Mouse (Mus musculus): Measurements from ENCODE around the gene Cyp2e1. TPM values are rescaled to one million over a fixed set of nuclear protein-coding genes. Genes with fewer than 3 reads are reported as not detected.

Gene Cyp2e1
- polyA plus RNA-seq, 1 experiment from 2014 or later: not detected

DNA sequence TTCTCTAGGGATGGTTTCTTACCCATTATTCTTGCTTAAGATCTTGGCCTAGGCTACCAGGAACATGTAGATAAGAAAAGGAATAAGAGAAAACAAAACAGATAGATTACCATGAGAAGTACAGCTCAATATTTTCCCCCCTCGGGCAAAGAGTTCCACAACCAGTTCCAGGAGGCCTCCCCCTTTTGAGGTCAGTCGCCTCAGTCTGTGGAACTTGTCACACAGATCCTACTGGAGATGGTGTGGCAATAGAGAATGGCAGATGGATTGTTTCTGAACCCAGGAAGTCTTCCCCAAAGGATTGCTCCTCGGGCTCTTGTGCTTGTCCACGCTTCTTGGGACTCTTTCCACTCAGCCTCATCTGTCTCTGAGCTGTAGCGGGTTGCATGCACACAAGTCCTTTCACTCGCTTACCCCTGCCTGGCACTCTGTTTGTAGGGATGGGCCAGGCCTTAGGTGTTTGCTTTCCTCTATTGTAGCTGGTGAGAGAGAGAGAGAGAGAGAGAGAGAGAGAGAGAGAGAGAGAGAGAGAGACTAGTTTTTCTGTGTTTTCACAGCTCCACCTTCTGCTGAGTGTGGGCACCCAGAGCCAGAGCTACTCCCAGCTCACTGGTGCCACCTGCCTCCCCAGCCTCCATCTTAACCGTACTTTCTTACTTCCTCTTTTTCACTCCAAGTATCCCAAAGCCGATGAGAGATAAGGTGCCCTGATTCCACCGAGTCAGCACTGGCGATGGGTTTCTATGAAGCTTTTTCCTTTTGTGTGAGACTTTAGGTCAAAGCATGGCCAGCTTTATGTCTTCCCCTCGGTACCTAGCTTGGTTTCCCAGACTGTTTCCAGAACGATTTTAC is 2.6 kb downstream of the Cyp2e1 start:
- no peak for DNase-seq (ENCODE audit: low spot score)
- no peak overlapping the region for H3K27ac ChIP-seq
- WGBS: 81% methylated on average over 12 of the region's 12 CpGs
- H3K9me3 ChIP-seq: no peaks in the 10 kb centered on the region
- no peaks in the 10 kb centered on the region for H3K36me3 ChIP-seq
- H3K27me3 ChIP-seq (ENCODE audit: insufficient read depth, poor library complexity, severe bottlenecking): no peaks in the 10 kb centered on the region
- H3K4me3 ChIP-seq: no peak overlapping the region
- no peaks in the 10 kb centered on the region for H3K4me1 ChIP-seq (replicated peaks)

DNA sequence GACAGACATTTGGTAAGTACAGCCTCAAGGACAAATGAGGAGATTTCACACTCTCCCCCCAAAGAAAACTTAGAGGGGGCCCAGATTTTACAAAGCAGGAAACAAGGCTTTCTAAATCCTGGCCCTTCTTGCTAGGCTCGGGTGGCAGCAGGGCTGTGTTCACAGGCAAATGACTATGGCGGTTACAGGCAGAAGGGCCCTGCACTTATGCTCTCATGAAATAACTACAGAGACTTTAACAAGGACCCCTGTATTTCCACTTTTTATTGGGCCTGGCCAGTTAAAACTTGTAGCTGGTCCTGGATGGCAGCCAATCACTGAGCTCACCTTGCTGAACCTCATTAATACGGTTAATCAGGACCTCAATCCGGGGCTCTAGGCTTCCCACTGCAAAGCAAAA is 17.0 kb downstream of the Cyp2e1 start:
- 80% methylated on average over 4 of the region's 4 CpGs for WGBS
- no peaks in the 10 kb centered on the region for H3K27me3 ChIP-seq (ENCODE audit: insufficient read depth, poor library complexity, severe bottlenecking)
- H3K9me3 ChIP-seq: no peaks in the 10 kb centered on the region
- no peak overlapping the region for H3K4me3 ChIP-seq
- no peaks in the 10 kb centered on the region for H3K36me3 ChIP-seq
- H3K4me1 ChIP-seq (replicated peaks): no peaks in the 10 kb centered on the region
- no peak for DNase-seq (ENCODE audit: low spot score)
- H3K27ac ChIP-seq: no peak overlapping the region

DNA sequence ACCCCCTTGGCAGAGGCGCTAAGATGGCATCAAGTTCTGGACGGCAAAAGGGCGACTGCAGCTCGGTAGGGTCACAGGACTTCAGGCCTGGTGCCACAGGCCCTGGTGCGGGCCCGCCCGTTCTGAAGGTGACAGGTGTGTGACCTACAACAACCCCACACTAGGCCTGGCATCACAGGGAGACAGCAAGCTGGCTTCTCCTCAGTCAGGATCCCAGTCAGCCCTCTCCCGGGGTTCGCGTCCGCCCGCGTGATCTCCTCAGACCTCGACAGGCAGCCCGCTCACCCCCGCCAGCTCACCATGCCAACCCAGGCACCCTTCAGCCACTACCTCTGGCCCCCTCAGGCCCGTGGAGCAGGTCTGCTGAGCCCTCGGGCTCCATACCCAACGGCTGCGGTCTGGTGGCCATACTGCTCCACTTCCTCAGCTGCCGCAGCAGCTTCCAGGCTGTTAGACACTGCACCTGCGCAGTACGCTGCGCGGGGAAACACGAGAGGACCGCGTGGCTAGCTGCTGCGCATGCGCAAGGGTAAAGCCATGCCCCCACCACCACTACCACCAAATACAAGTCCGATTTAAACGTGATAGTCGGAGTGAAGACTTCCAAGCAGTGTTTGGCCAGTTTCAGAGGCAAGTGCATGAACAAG is 24.0 kb downstream of the Cyp2e1 start, which contains the start of gene Syce1:
Gene Syce1, minus strand, starts transcription at position 447 of the 647 bp plus-strand sequence.
- Histone ChIP-seq H3K27me3 (ENCODE audit: insufficient read depth, poor library complexity, severe bottlenecking) (no peaks in the 10 kb centered on the region), H3K4me3 (no peak within 1 kb of the TSS), H3K4me1 (replicated peaks) (no peaks in the 10 kb centered on the region), H3K36me3 (no peaks in the 10 kb centered on the region), H3K27ac (no peak within 1 kb of the TSS), H3K9me3 (0 out of 2 replicates have a peak, but pooled peaks cover 3% of the 10 kb centered on the region)
- 81% methylated on average over 33 of the region's 33 CpGs for WGBS
- DNase-seq (ENCODE audit: low spot score): no peak

DNA sequence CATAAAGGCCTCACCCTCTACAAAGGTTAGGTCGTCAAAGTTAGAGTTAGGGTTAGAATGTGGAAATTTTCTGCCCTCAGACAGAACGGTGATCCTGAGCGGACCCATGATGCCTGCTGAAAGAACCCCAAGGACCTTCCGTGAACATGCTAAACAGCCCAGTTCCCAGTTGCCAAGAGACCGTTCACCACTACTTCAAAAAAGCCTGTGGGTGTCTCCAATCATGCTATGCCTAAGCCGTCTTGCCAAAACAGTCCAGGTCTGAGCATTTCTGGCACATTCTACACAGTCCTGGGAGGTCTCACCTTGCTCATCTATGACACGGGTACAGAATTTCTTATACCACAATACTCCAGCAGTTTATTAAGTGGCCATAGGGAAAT is 24.5 kb downstream of the Cyp2e1 start:
- Histone ChIP-seq H3K36me3 (no peaks in the 10 kb centered on the region), H3K27me3 (ENCODE audit: insufficient read depth, poor library complexity, severe bottlenecking) (no peaks in the 10 kb centered on the region), H3K4me1 (replicated peaks) (no peaks in the 10 kb centered on the region), H3K4me3 (no peak overlapping the region), H3K27ac (no peak overlapping the region), H3K9me3 (0 out of 2 replicates have a peak, but pooled peaks cover 3% of the 10 kb centered on the region)
- DNase-seq (ENCODE audit: low spot score): no peak
- WGBS: 87% methylated on average over 7 of the region's 7 CpGs

DNA sequence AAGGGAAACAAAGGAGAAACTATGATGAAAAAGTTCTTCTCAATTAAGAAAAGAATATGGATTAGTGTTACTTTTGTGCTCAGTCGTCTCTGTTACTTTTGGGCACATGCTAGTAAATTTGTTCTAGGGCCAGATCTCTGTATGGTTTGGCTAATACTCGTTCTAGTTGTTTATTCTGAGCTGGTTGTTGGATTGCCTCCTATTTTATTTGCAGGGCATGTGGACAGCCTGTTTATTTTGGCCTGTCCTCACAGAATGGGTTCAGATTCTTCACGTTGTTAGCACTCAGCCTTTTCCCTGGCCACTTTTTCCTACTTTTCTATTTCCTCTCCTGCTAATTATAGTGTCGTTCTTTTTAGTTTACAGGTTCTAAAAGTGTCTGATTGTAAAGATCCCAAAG is 30.0 kb downstream of the Cyp2e1 start:
- no peak for DNase-seq (ENCODE audit: low spot score)
- Histone ChIP-seq H3K4me1 (replicated peaks) (no peaks in the 10 kb centered on the region), H3K9me3 (no peaks in the 10 kb centered on the region), H3K36me3 (no peaks in the 10 kb centered on the region), H3K27me3 (ENCODE audit: insufficient read depth, poor library complexity, severe bottlenecking) (no peaks in the 10 kb centered on the region), H3K4me3 (no peak overlapping the region), H3K27ac (no peak overlapping the region)
- 82% methylated on average over 4 of the region's 4 CpGs for WGBS

DNA sequence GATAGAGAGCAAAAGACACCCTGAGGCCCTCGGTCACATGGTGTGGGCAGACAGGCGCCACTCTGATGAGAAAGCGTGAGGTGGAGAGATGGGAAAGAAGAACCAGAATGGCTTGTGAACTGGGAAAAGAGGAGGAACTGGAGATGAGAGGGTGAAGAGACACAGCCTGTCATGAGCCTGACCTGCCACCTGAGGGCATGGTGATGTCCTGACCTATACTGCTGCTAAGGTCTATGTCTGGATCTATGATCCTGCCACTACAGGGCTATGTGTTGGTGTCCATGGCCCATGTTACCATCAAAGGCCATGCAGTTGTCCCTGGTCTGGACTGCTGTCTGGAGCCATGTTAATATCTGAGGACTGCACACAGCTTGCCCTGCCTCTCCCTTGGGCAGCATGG is 34.1 kb downstream of the Cyp2e1 start:
- Histone ChIP-seq H3K36me3 (no peaks in the 10 kb centered on the region), H3K27ac (no peak overlapping the region), H3K4me3 (no peak overlapping the region), H3K4me1 (replicated peaks) (no peaks in the 10 kb centered on the region), H3K27me3 (ENCODE audit: insufficient read depth, poor library complexity, severe bottlenecking) (no peaks in the 10 kb centered on the region), H3K9me3 (no peaks in the 10 kb centered on the region)
- DNase-seq (ENCODE audit: low spot score): no peak
- WGBS: 87% methylated on average over 3 of the region's 3 CpGs

DNA sequence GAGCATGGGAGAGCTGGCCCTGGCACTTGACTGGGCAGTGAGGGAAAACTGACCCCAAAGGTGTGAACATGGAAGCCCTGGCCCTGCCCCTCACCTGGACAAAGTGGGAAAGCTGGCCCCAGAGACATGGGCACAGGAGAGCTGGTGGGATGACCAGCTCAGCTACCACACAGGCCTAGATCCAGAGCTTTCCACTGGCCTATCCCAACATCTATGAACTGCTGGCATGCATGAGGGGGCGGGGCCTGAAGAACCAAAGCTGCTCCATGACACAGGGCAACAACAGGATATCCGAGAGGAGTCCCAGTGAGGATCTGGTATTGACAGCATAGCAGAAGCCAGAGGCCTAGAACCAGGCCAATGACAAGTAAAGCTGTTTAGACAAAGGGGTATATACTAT is 34.7 kb downstream of the Cyp2e1 start:
- no peak for DNase-seq (ENCODE audit: low spot score)

DNA sequence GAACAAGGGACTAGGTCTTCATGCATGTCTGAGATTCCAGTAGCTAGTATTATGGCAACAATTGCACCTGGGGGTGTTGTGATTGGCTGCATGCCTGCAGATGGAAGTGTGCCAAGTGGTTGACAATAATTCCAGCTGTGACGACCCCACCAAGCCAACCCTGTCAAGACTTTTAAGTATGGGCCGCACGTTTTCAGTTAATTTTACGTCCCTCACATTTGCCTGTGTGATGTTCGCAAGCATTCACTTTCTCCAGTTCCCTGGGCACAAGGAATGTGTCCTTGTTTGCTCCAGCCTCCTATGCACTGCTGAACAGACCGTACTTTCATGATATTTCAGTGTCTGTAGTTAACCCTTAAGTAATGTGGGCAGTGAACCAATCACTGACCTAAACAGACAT is 39.1 kb downstream of the Cyp2e1 start:
- H3K4me1 ChIP-seq (replicated peaks): no peaks in the 10 kb centered on the region
- 82% methylated on average over 6 of the region's 6 CpGs for WGBS
- no peak overlapping the region for H3K4me3 ChIP-seq
- no peaks in the 10 kb centered on the region for H3K36me3 ChIP-seq
- H3K9me3 ChIP-seq: no peaks in the 10 kb centered on the region
- DNase-seq (ENCODE audit: low spot score): no peak
- no peaks in the 10 kb centered on the region for H3K27me3 ChIP-seq (ENCODE audit: insufficient read depth, poor library complexity, severe bottlenecking)
- H3K27ac ChIP-seq: no peak overlapping the region

More for the DNA sequence above, 34.7 kb downstream of the Cyp2e1 start:
- no peaks in the 10 kb centered on the region for H3K9me3 ChIP-seq
- no peaks in the 10 kb centered on the region for H3K4me1 ChIP-seq (replicated peaks)
- 72% methylated on average over 2 of the region's 2 CpGs for WGBS
- H3K27ac ChIP-seq: no peak overlapping the region
- no peaks in the 10 kb centered on the region for H3K27me3 ChIP-seq (ENCODE audit: insufficient read depth, poor library complexity, severe bottlenecking)
- no peak overlapping the region for H3K4me3 ChIP-seq
- no peaks in the 10 kb centered on the region for H3K36me3 ChIP-seq

DNA sequence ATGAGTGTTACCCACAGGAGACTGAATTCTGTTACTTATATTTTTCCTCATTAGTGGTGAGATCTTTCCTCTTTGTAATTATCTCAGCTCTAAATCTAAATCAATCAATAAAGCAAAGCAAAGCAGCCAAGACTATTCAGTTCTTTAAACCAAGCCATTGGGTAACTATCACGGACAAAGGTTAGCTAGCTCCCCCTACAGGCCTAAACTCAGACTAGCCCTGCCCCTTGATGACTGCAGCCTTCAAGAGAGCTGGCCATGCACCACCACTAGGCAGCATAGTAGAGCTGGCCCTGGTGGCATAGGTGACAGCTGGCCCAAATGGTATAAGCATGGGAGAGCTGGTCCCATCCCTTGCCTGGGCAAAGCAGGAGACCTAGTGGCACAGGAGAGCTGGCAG is 42.2 kb downstream of the Cyp2e1 start:
- Histone ChIP-seq H3K4me1 (replicated peaks) (no peaks in the 10 kb centered on the region), H3K36me3 (peaks cover 5% of the 10 kb centered on the region), H3K4me3 (no peak overlapping the region), H3K27ac (no peak overlapping the region), H3K9me3 (no peaks in the 10 kb centered on the region), H3K27me3 (ENCODE audit: insufficient read depth, poor library complexity, severe bottlenecking) (no peaks in the 10 kb centered on the region)
- WGBS: 13% methylated on average over 1 of the region's 1 CpGs
- DNase-seq (ENCODE audit: low spot score): peak; percentile 23

DNA sequence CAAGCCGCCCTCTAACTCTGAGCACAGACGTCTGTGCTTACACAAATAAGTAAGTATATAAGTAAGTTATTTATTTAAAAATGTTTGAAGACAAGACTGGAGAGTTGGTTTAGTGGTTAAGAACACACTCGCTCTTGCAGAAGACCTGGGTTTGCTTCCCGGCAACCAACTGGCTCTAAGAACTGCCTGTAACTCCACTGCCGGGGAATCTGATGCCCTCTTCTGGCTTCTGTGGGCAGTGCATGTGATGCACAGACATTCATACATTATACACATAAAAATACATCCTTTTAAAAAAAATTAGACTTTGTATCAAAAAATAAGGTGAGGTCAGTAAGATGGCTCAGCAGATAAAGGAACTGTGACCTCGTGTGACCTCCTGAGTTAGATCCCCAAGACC is 47.0 kb downstream of the Cyp2e1 start:
- DNase-seq (ENCODE audit: low spot score): no peak
- Histone ChIP-seq H3K36me3 (peaks cover 29% of the 10 kb centered on the region), H3K9me3 (no peaks in the 10 kb centered on the region), H3K4me3 (no peak overlapping the region), H3K4me1 (replicated peaks) (no peaks in the 10 kb centered on the region), H3K27ac (no peak overlapping the region), H3K27me3 (ENCODE audit: insufficient read depth, poor library complexity, severe bottlenecking) (no peaks in the 10 kb centered on the region)
- 90% methylated on average over 6 of the region's 6 CpGs for WGBS

DNA sequence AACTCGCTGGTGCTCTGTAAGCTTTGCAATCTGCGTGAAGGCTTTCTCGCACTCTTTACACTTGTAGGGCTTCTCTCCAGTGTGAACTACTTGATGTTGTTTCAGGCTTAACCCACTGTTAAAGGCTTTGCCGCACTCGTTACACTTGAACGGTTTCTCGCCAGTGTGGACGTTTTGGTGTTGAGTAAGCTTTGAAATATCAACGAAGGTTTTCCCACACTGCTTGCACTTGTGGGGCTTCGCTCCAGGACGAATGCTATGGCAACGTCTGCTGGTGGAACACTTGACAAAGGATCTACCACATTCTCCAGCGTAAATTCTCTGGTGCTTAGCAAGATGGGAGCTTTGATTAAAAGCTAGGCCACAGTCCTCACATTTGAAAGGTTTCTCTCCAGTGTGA is 48.2 kb downstream of the Cyp2e1 start:
- Histone ChIP-seq H3K9me3 (no peaks in the 10 kb centered on the region), H3K27me3 (ENCODE audit: insufficient read depth, poor library complexity, severe bottlenecking) (no peaks in the 10 kb centered on the region), H3K4me1 (replicated peaks) (no peaks in the 10 kb centered on the region), H3K27ac (no peak overlapping the region), H3K36me3 (peaks cover 29% of the 10 kb centered on the region), H3K4me3 (no peak overlapping the region)
- 88% methylated on average over 13 of the region's 13 CpGs for WGBS
- no peak for DNase-seq (ENCODE audit: low spot score)

DNA sequence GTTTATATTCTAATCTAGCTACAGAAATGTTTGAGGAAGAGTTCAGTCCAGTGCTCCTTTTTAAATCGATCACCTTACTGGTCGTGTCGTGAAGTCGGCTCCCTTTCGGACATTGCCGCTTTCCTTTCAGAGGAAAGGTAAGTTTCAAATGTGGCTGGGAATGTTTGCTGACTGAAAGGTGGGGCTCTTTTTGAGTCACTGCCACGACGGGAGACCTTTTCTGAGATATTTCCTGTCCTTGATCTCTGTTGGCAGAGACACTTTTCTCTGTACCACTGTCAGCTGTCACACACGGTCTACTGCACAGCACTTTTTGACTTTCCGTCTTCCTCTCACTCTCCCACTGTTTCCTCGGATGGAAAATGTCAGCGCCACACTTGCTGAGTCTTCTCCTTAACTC is 49.3 kb downstream of the Cyp2e1 start:
- Histone ChIP-seq H3K36me3 (peaks cover 29% of the 10 kb centered on the region), H3K9me3 (no peaks in the 10 kb centered on the region), H3K4me3 (no peak overlapping the region), H3K4me1 (replicated peaks) (no peaks in the 10 kb centered on the region), H3K27me3 (ENCODE audit: insufficient read depth, poor library complexity, severe bottlenecking) (no peaks in the 10 kb centered on the region), H3K27ac (no peak overlapping the region)
- DNase-seq (ENCODE audit: low spot score): no peak
- 89% methylated on average over 12 of the region's 12 CpGs for WGBS

DNA sequence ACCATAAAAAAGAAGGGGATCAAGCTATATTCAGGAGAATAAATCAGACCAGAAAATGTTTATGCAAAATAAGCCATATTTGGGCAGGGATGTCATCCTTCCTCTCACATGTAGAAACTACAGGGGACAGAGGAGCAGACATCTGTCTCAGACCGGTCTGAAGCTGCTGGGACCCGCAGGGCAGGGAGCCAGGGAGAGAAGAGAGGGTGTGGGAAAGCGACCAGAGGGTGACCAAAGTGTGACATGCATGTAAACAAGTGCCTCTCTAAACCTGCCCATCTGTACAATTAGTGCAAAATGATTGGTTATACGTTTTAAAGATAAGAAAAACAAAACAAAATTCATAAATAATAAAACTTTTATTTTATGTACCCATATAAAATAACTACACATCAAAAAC is 56.6 kb downstream of the Cyp2e1 start:
- Histone ChIP-seq H3K4me3 (no peak overlapping the region), H3K27ac (no peak overlapping the region), H3K4me1 (replicated peaks) (peaks cover 9% of the 10 kb centered on the region; the same call in 1 of the 2 replicates), H3K36me3 (no peaks in the 10 kb centered on the region), H3K9me3 (no peaks in the 10 kb centered on the region), H3K27me3 (ENCODE audit: insufficient read depth, poor library complexity, severe bottlenecking) (no peaks in the 10 kb centered on the region)
- 75% methylated on average over 4 of the region's 4 CpGs for WGBS
- DNase-seq (ENCODE audit: low spot score): no peak

Measured in hindbrain, embryonic 10.5 days (tissue).